Mouse (Mus musculus) granulocyte monocyte progenitor cell, adult 5-6 weeks (primary cell): Measurements from ENCODE around the gene Cdt1. TPM values are rescaled to one million over a fixed set of nuclear protein-coding genes. Genes with fewer than 3 reads are reported as not detected.

Source experiments
- ATAC-seq: replicated peaks from 2 replicates; pipeline ENCODE4 v1.8.0; 2016; ENCODE audit warnings: mild to moderate bottlenecking, moderate TSS enrichment, inconsistent platforms; ENCODE audit not compliant: poor library complexity, severe bottlenecking
- total RNA-seq, 2 experiments: library from RNA; stranded (forward) in 1 of 2; stranded (reverse) in 1 of 2; fragments of 200-712, 200-1000 nt in 1 of 2; fragments of >200 nt in 1 of 2; fragmentation: Nextera tagmentation in 1 of 2; gene quantifications; 2 replicates each; pipeline ENCODE4 v1.2.3; 2014 to 2017

Gene Cdt1
- total RNA-seq, 2 experiments from 2014 or later = 38.8 to 76.0 TPM

DNA sequence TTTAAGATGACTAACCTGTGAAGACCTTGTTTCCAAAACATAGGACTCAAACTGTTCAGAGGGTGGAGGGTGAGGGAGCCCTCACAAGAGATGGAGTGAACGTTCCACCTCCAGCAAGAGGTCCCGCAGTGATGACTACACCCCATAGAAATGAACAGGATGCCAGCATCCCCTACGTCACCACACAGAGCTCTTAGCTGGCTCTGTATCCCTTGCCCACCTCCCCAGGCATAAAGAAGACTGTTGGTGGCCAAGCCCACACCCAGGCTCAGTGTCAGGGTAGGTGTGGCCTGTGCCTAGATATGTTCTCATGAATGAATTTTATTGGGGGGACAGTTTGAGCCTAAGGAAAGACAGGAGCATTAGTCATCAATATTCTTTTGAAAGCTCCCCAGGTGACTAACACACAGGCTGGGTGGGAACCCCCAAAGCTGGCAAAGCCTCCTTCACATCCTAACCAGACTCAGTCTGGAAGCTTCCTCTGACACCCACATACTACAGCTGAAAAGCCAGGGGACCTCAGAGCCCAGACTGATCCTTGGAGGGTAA, 18.9 kb upstream of the Cdt1 start:
- ATAC-seq = no peak

DNA sequence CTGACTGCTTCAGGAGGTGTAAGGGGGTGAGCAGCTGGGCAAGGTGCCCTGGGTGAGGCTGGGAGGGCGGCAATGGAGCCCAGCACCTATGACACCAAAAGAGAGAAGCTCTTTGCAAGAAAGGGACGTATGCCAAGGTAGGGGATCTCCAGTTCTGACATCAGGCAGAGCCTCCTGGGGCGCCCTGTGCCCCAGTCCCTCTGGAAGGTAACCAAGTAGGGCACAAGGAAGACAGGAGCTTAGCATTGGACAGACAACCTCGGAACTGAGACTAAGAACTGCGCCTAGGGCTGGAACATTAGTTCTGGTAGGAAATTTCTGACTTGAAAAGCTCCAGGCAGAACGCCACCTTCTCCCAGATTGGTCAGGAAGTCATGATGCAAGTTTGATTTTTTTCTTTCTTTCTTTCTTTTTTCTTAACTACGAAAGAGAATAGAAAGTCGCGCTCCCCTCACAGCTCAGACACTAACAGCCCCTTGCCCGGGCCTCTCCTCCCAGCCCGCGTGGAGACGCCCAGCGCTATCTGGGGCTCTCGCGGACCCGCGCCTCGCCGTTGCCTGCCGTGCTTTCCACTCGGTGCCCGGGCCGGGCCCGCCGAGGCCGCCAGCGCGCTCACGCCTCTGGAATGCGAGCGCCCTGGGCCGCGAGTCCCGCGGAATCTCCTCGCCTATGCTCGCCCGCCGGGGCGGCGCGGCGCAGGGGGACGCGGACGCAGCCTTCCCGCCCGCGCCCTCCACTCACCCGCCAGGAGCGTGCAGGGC, 17.4 kb upstream of the Cdt1 start:
- no peak for ATAC-seq

DNA sequence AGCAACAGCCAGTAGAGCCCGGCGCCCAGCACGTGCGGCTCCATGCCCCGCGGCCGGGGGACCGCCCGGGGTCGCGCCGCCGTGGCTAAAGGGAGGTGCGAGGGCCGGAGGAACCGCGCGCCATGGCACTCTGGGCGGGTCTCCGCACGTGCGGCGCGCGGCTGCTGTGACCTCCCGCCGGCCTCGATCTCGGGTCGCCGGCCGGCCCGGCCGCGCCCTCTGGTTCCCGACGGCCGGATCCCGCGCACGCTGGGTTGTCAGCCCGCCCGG, 16.9 kb upstream of the Cdt1 start:
- no peak for ATAC-seq

DNA sequence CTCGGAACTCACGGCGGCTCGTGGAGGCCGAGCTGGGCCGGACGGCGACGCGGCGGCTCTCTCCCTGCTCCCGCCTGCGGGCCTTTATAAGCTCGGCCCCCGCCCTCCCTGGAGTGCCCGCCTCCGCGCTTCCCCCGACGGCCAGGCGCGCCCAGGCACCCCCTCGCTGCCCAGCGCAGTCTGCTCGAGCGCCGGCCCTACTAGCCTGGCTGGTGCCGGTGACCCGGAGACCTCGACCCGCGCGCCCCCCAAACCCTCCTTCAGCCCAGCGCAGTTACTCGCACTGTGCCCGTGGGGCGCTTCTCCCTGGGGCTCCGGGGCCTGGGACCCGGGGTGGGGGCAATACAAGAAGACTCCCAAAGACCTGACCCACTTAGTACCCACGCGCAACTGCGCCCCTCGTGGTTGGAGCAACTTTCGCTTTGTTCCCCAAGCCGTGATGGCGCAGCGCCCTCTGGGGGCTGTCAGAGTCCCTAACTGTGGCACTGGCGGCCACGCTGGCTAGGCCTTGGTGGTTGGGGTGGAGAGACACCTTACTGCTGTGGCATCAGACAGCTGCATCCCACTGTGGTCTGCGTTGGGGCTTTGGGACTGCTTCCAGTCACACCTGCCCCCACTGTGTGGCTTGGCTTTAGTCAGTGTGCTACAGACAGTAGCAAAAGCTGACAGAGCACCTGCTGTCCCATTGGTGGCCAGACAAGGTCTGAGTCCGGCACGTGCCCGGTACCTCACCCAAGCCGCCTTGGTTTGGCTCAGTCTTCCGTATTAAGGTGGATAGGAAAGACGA, 16.4 kb upstream of the Cdt1 start, which contains the start of gene Piezo1:
Gene Piezo1, minus strand, starts transcription at position 65 of the 787 bp plus-strand sequence.
- ATAC-seq = peak; percentile 40

DNA sequence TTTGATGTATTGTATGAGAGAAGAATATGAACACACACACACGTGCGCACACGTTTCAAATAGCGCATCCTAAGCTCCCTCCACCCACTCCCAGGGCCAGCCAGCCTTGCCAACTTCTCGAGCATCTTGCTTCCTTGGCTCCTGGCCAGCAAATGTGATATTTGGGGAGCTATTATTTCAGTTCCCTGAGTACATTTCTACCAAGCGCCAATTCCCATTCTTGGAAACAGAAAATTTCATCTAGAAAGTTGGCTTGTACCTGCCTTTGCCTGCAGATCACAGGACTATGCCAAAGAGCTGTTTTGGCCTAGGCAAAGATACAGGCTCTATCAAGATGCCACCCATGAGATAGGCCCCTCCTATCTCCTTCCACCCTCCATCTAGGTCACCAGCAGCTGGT, 13.0 kb upstream of the Cdt1 start:
- ATAC-seq = no peak

DNA sequence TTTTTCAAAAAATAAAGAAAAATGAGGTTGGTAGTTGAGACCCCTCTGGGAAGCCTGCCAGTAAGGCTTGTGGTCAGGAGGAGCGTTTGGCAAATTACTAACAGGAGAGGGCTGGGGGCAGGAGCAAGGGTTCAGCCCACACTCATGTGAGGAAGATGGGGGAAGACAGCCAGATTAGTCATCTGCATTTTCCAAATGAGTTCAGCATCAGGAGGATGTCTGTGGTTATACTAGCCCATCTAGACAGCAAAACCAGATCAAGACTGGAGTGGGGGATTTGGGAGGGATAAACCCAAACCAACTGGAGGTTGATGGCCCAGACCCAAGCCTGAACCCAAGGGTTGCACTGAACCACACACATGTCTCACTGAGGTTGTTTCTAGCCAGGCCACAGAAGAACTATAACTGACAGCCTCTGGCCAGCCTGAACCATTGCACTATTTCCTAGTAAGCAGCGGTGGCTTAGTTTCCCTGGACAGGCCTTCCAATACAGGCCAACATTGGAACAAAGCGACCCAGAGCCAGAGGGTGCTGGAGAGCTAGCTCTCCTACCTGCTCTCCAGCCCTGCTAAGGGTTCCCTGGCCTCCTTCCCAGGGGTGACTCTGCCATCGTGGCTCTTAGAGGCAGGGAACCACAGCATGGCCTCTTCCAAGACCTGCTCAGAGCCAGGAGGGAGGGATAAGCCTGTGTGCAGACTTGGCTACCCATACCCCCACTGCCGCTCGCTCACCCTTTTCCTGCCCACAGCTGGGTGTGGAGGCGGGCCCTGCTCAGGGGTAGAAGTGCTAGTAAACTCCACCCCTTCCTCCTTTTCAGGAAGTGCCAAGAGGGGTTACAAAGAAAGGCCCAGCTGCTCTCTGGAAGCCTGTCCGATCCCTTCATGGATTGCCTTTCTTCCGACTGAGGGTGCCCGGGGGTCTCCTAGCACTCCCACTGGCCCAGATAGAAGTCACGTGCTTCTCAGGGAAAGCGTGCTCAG, 11.5 kb upstream of the Cdt1 start:
- ATAC-seq = peak; percentile 64

DNA sequence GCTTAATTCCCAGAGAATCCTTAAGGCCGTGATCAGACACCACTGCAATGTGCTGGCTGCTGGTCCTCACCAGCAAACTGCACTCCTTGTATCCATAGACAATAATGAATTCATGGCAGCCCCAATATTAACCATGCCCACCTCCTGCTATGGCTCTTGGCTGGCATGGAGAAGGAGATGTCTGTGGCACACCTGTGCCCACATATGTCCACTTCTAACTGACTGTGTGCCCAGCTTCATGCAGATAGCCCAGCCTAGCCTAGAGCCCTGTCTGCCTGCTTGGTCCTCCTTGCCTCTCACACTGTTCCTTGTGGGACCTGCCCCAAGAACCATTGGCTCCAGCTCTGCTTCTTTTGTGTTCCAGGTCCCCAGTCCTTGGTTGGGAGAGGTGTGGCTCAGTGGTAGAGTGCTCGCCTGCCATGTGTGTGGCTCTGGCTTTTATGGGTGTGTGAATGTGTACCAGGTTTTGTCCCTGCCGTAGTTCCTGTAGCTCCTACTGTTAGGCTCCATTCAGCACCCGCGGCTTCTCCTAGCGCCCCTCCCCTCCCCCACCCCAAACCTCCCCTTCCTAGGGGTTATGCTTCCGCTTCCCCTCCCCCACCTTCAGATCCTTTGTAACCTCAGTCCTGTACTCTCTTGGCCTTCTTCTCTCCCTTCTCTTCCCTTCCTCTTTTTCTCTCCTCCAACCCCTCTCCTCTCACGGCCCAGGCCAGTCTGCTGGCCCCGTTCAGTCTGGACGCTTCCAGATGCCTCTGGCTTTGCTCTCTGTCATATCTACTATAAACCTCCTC, 10.4 kb upstream of the Cdt1 start:
- ATAC-seq = peak; percentile 31

DNA sequence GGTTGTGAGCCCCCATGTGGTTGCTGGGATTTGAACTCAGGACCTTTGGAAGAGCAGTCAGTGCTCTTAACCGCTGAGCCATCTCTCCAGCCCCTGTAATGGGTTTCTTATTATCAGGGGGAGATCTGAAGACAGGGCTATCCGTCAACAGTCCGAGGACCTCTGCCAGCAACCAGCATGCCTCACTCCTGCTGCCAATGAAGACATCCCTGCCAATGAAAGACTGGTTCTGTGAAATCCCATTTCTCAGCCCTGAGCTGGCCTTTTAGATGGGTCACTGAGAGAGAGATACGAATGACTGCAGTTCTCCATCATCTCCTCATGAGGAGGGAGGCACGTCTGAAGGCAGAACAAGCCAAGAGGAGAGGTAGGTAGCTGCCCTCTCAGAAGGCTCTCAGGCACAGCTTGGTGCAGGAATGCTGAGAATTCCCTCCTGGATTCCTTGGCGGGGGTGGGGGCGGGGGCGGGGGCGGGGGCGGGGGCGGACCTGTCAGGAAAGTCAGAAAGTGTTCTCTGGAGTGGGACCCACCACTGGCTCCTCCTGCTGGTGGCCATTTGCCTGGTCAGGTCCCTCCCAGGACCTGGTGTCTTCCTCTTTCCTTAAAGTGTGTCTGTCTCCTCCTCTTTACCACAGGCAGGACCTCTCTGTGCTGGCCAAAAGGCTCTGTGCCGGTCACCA, 9.0 kb upstream of the Cdt1 start:
- ATAC-seq = peak; percentile 28; the same call in 1 of the 2 replicates

DNA sequence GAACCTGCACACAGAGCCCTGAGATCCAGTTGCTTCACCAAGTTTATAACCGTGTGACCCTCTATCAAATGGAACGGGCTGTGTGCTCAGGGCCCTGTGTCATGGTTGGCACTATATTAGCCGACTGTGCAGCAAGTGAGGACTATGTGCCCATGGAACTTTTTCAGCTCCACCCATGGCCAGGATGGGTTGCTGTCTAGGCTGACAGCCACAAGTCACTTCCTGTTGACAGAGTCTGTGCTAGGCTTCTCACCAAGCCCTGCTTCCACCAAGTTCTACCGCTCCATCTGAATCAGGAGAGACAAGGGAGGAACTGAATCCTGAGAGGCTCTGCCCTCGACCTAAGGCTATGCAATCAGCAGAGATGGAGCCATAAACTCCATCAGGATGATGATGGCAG, 6.6 kb upstream of the Cdt1 start:
- ATAC-seq = peak; percentile 42

DNA sequence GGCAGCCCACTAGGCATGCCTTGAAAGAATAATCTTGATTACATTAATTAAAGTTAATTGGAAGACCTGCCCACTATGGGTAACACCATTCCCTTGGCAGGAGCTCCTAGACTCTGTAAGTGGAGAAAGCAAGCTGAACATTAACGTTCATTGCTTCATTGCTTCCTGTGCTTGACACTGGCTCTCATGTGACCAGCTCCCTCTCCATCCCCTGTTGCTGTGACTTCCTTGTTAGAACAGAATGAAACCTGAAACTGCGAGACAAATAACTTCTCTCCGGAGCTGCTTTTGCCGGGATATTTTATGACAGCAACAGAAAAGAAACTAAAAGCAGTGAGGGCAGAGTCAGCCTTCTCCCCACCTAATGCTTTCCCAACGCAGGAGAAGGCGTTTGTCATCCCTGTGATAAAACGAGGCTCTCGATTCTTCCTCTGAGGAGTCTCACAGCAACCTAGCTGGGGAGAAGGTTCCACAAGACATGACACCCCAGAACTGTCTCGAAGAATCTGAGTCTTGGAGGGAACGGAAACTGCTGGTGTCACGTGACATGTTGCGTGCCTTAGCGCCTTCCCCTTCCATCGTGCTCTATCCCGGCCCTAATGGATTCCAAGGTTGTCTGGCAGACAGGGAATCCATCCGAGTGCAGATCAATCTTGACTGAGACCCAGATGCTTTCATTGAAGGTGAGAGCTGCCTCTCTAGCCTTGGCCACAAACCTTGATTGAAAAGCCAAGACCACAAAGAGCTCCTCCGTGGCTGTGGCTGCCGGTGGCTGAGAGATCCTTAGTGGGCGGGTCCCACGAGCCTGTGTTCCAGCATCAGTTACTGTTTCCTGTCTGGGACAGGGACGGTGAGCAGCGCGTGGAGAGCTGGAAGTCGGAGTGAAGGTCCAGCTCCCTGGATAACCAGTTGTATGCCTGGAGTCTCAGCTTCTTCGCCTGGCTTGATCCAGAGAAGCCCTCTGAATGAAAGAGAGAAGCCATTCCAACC, 3.2 kb upstream of the Cdt1 start:
- peak; percentile 51 for ATAC-seq

DNA sequence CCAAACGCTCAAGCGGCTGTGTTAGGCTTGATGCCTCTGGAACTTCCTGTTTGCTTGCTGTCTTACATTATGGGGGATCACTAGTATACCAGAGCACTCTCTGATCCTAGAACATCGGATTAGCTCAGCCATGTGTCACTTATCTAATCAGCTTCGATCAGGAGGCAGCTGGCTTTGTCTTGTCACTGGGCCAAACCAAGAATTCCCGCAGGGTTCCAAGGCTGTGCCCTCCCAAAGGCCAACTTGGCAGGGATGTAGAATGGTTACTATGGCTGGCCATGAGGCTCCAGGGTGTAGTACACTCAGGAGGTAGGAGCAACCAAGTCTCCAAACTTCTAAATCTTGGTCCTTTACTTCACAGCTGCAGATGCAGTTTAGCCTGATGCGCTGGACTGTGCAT, 1.0 kb upstream of the Cdt1 start:
- ATAC-seq = no peak

DNA sequence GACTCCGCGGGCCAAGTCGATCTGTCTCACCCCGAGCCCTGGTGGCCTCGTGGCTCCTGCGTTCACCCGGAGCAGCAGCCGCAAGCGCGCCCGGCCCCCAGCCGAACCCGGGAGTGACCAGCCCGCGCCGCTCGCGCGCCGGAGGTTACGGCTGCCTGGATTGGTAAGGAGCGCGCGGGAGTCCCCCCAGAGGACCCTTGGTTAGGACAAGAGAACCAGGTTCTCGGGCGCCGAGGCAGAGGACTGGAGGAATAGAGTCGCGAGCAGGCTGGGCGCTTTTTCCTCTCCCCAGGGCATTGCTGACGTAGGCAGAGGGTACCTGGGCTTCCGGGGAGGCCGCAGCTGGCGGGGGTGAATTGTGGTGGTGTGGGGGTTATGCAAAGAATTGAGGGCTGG, 292 bp downstream of the Cdt1 start:
- ATAC-seq = no peak

DNA sequence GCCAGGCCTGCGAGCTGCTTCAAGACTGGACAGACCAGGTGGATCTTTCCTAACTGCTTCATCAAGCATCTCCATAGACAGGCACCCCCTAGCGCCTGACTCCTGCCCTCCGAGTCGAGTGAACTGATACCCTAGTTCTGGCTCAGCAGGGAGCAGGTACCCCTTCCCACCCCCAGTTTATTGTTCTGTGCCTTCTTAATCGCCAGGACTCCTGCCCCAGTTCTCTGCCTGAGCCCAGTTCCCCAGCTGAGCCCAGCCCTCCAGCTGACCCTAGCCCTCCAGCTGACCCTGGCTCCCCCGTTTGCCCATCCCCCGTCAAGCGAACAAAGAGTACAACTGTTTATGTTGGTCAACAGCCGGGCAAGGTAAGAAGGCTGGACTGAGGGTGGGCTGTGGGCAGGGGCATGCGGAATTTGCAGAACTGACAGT, 1.1 kb downstream of the Cdt1 start:
- no peak for ATAC-seq

DNA sequence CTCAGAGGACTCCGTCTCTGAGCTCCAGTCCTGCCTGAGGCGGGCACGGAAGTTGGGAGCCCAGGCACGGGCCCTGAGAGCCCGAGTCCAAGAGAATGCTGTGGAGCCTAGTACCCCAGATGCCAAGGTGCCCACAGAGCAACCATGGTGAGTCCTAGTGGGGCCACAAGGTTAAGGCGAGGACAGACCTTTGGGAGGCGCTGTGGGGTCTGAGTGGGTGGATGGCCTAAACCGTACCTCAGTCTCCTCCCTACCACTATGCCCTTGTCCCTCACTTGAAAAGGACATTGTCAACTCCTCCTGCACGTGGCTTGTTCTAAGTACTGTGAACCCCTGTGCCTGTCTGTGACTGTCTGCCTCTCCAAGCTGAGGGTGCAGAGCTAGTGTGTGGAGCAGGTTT, 1.5 kb downstream of the Cdt1 start:
- no peak for ATAC-seq

DNA sequence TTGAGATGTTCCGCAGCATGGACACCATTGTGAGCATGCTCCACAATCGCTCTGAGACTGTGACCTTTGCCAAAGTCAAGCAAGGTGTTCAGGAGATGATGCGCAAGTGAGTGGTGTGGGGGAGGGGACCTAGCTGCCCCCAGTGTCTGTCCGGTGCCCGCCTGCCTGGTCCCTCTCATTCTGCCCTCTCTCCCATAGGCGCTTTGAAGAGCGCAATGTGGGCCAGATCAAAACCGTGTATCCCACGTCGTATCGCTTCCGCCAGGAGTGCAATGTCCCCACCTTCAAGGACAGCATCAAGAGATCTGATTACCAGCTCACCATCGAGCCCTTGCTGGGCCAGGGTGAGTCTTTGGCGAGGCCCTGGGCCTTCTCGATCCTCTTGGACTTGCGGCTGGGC, 2.2 kb downstream of the Cdt1 start:
- no peak for ATAC-seq

DNA sequence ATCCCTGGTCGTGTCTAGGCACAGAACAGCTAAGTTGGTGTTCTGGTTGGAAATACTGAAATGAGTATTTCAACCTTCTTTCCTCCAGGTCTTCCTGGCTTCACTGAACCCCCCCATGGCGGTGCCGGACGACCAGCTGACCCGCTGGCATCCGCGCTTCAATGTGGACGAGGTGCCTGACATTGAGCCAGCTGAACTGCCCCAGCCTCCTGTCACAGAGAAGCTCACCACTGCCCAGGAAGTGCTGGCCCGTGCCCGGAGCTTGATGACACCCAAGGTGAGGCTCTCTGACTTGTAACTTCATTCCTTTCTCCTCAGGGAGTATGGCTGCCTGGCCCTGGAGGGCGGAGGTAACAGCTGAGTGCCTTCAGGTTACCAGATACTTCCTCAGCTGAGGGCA, 3.3 kb downstream of the Cdt1 start:
- no peak for ATAC-seq

DNA sequence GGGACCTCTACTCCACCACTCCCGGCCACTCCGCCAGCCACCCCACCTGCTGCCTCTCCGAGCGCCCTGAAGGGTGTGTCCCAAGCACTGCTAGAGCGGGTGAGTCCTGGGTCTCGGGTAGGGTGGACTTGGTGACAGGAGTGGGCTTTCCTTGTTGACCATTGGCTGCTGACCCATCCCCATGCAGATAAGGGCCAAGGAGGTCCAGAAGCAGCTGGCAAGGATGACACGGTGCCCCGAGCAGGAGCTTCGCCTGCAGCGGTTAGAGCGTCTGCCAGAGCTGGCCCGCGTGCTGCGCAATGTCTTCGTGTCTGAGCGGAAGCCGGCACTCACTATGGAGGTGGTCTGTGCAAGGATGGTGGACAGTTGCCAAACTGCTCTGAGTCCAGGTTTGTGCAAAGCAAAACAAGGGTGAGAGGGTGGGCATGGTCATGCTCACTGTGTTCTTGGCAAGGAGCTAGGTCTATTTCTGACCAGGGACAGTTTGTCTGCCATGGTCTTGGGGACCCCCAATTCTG, 4.0 kb downstream of the Cdt1 start:
- no peak for ATAC-seq

DNA sequence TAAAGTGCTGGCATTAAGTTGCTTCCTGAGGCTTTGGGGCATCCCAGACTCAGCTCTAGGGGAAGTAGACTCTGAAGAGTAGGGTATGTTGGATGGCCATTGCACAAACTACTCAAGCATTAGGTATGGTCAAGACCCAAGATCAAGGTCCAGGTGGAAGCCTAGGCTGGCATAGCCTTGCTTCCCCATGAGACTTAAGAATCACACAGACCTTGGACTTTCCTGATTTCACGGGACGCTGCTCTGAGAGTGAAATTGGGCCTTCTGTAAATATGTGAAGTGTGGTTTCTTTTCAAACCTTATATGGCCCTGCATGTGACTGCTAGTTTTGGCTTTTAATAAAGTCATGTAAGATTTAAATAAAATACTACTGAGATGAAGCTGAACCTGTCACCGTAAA, 4.9 kb downstream of the Cdt1 start:
- ATAC-seq = no peak
